Mouse (Mus musculus) cerebellum, adult 2 months (tissue): Measurements from ENCODE around the gene 5730522E02Rik.

ENCODE experiments used
- CTCF ChIP-seq: fragments of 200-500 bp; IDR thresholded peaks from 2 replicates; pipeline ENCODE4 v1.5.1; 2011; ENCODE audit warnings: low read depth, mild to moderate bottlenecking, control low read depth, low read length, moderate library complexity, borderline replicate concordance; ENCODE audit not compliant: insufficient read depth
- POLR2A ChIP-seq: fragments of 200-500 bp; IDR thresholded peaks from 2 replicates; pipeline ENCODE4 v1.6.1; 2011; ENCODE audit warnings: low read length, control low read depth, borderline replicate concordance; ENCODE audit not compliant: insufficient read depth

- TF ChIP-seq CTCF (no peak), POLR2A (no peak)
Measured at GRCm38 (mm10) chr11:25838451-25838850, 372.1 kb downstream of the 5730522E02Rik start.
